Mouse (Mus musculus): ENCODE measurements around the gene Adam11. TPM values are rescaled to one million over a fixed set of nuclear protein-coding genes. Genes with fewer than 3 reads are reported as not detected.

Gene Adam11
- polyA plus RNA-seq, 1 experiment = 0.41 TPM

GRCm38 (mm10) chr11:102740634-102741033 is 20.6 kb upstream of the Adam11 start:
- no peaks in the 10 kb centered on the region for H3K79me3 ChIP-seq (ENCODE audit: low read depth)
- H3K79me2 ChIP-seq (ENCODE audit: control insufficient read depth, insufficient read depth) = no peaks in the 10 kb centered on the region
- H3K4me3 ChIP-seq (ENCODE audit: insufficient read depth, poor library complexity, severe bottlenecking) = no peak overlapping the region
- peaks cover 9% of the 10 kb centered on the region for H3K27me3 ChIP-seq (ENCODE audit: control insufficient read depth, insufficient read depth, insufficient read length)
- H3K36me3 ChIP-seq (ENCODE audit: control insufficient read depth, insufficient read depth) = no peaks in the 10 kb centered on the region
- H3ac ChIP-seq (ENCODE audit: control insufficient read depth, insufficient read length, low read depth) = no peak overlapping the region
- TF ChIP-seq FOSL1 (IDR thresholded peaks at IDR 0.05; ENCODE audit: insufficient read depth, low read length, poor library complexity, severe bottlenecking) (no peak), MYOD1 (IDR thresholded peaks at IDR 0.05; ENCODE audit: control insufficient read depth, insufficient read length, low read depth) (no peak), USF1 (IDR thresholded peaks at IDR 0.05; ENCODE audit: low read depth) (no peak), CEBPB (IDR thresholded peaks at IDR 0.05; ENCODE audit: low read depth) (no peak), MYOG (IDR thresholded peaks at IDR 0.05; ENCODE audit: control insufficient read depth, extremely low read depth, insufficient read length) (no peak), MAX (IDR thresholded peaks at IDR 0.05) (no peak), CTCF (IDR thresholded peaks at IDR 0.05; ENCODE audit: control insufficient read depth, insufficient read depth, insufficient read length) (no peak)

- Histone ChIP-seq H3K4me3 (ENCODE audit: insufficient read depth, poor library complexity, severe bottlenecking) (no peak overlapping the region), H3K79me3 (ENCODE audit: low read depth) (no peaks in the 10 kb centered on the region), H3ac (ENCODE audit: control insufficient read depth, insufficient read length, low read depth) (no peak overlapping the region), H3K36me3 (ENCODE audit: control insufficient read depth, insufficient read depth) (no peaks in the 10 kb centered on the region), H3K27me3 (ENCODE audit: control insufficient read depth, insufficient read depth, insufficient read length) (peaks cover 9% of the 10 kb centered on the region), H3K79me2 (ENCODE audit: control insufficient read depth, insufficient read depth) (no peaks in the 10 kb centered on the region)
- TF ChIP-seq USF1 (IDR thresholded peaks at IDR 0.05; ENCODE audit: low read depth) = no peak
- no peak for TF ChIP-seq MYOD1 (IDR thresholded peaks at IDR 0.05; ENCODE audit: control insufficient read depth, insufficient read length, low read depth)
- TF ChIP-seq MAX (IDR thresholded peaks at IDR 0.05) = no peak
- no peak for TF ChIP-seq CTCF (IDR thresholded peaks at IDR 0.05; ENCODE audit: control insufficient read depth, insufficient read depth, insufficient read length)
- TF ChIP-seq FOSL1 (IDR thresholded peaks at IDR 0.05; ENCODE audit: insufficient read depth, low read length, poor library complexity, severe bottlenecking) = no peak
- TF ChIP-seq MYOG (IDR thresholded peaks at IDR 0.05; ENCODE audit: control insufficient read depth, extremely low read depth, insufficient read length) = no peak
- TF ChIP-seq CEBPB (IDR thresholded peaks at IDR 0.05; ENCODE audit: low read depth) = no peak
Measured at GRCm38 (mm10) chr11:102741129-102741950, 19.9 kb upstream of the Adam11 start.

- H3K79me2 ChIP-seq (ENCODE audit: control insufficient read depth, insufficient read depth) = no peaks in the 10 kb centered on the region
- peaks cover 9% of the 10 kb centered on the region for H3K27me3 ChIP-seq (ENCODE audit: control insufficient read depth, insufficient read depth, insufficient read length)
- TF ChIP-seq MAX (IDR thresholded peaks at IDR 0.05) (no peak), USF1 (IDR thresholded peaks at IDR 0.05; ENCODE audit: low read depth) (no peak), FOSL1 (IDR thresholded peaks at IDR 0.05; ENCODE audit: insufficient read depth, low read length, poor library complexity, severe bottlenecking) (no peak)
- no peaks in the 10 kb centered on the region for H3K79me3 ChIP-seq (ENCODE audit: low read depth)
- no peaks in the 10 kb centered on the region for H3K36me3 ChIP-seq (ENCODE audit: control insufficient read depth, insufficient read depth)
- no peak overlapping the region for H3ac ChIP-seq (ENCODE audit: control insufficient read depth, insufficient read length, low read depth)
- no peak overlapping the region for H3K4me3 ChIP-seq (ENCODE audit: insufficient read depth, poor library complexity, severe bottlenecking)
Measured at GRCm38 (mm10) chr11:102742066-102742465, 19.2 kb upstream of the Adam11 start.

- Histone ChIP-seq H3ac (ENCODE audit: control insufficient read depth, insufficient read length, low read depth) (no peak overlapping the region), H3K79me2 (ENCODE audit: control insufficient read depth, insufficient read depth) (no peaks in the 10 kb centered on the region), H3K4me3 (ENCODE audit: insufficient read depth, poor library complexity, severe bottlenecking) (no peak overlapping the region), H3K36me3 (ENCODE audit: control insufficient read depth, insufficient read depth) (no peaks in the 10 kb centered on the region), H3K79me3 (ENCODE audit: low read depth) (no peaks in the 10 kb centered on the region), H3K27me3 (ENCODE audit: control insufficient read depth, insufficient read depth, insufficient read length) (peaks cover 9% of the 10 kb centered on the region)
- no peak for TF ChIP-seq MAX (IDR thresholded peaks at IDR 0.05)
- TF ChIP-seq FOSL1 (IDR thresholded peaks at IDR 0.05; ENCODE audit: insufficient read depth, low read length, poor library complexity, severe bottlenecking) = no peak
- TF ChIP-seq CTCF (IDR thresholded peaks at IDR 0.05; ENCODE audit: control insufficient read depth, insufficient read depth, insufficient read length) = no peak
- TF ChIP-seq MYOD1 (IDR thresholded peaks at IDR 0.05; ENCODE audit: control insufficient read depth, insufficient read length, low read depth) = no peak
Measured at GRCm38 (mm10) chr11:102742843-102743242, 18.4 kb upstream of the Adam11 start.

GRCm38 (mm10) chr11:102744746-102745145 is 16.5 kb upstream of the Adam11 start:
- Histone ChIP-seq H3K27me3 (ENCODE audit: control insufficient read depth, insufficient read depth, insufficient read length) (peaks cover 9% of the 10 kb centered on the region), H3ac (ENCODE audit: control insufficient read depth, insufficient read length, low read depth) (no peak overlapping the region), H3K4me3 (ENCODE audit: insufficient read depth, poor library complexity, severe bottlenecking) (no peak overlapping the region), H3K36me3 (ENCODE audit: control insufficient read depth, insufficient read depth) (no peaks in the 10 kb centered on the region), H3K79me2 (ENCODE audit: control insufficient read depth, insufficient read depth) (no peaks in the 10 kb centered on the region), H3K79me3 (ENCODE audit: low read depth) (no peaks in the 10 kb centered on the region)
- no peak for TF ChIP-seq MYOD1 (IDR thresholded peaks at IDR 0.05; ENCODE audit: control insufficient read depth, insufficient read length, low read depth)
- no peak for TF ChIP-seq CEBPB (IDR thresholded peaks at IDR 0.05; ENCODE audit: low read depth)
- TF ChIP-seq FOSL1 (IDR thresholded peaks at IDR 0.05; ENCODE audit: insufficient read depth, low read length, poor library complexity, severe bottlenecking) = no peak
- TF ChIP-seq MAX (IDR thresholded peaks at IDR 0.05) = no peak
- no peak for TF ChIP-seq USF1 (IDR thresholded peaks at IDR 0.05; ENCODE audit: low read depth)
- no peak for TF ChIP-seq MYOG (IDR thresholded peaks at IDR 0.05; ENCODE audit: control insufficient read depth, extremely low read depth, insufficient read length)
- no peak for TF ChIP-seq CTCF (IDR thresholded peaks at IDR 0.05; ENCODE audit: control insufficient read depth, insufficient read depth, insufficient read length)

- no peak overlapping the region for H3ac ChIP-seq (ENCODE audit: control insufficient read depth, insufficient read length, low read depth)
- no peaks in the 10 kb centered on the region for H3K79me2 ChIP-seq (ENCODE audit: control insufficient read depth, insufficient read depth)
- TF ChIP-seq MYOD1 (IDR thresholded peaks at IDR 0.05; ENCODE audit: control insufficient read depth, insufficient read length, low read depth) (no peak), MAX (IDR thresholded peaks at IDR 0.05) (no peak), CTCF (IDR thresholded peaks at IDR 0.05; ENCODE audit: control insufficient read depth, insufficient read depth, insufficient read length) (no peak), MYOG (IDR thresholded peaks at IDR 0.05; ENCODE audit: control insufficient read depth, extremely low read depth, insufficient read length) (no peak), CEBPB (IDR thresholded peaks at IDR 0.05; ENCODE audit: low read depth) (no peak), USF1 (IDR thresholded peaks at IDR 0.05; ENCODE audit: low read depth) (no peak), FOSL1 (IDR thresholded peaks at IDR 0.05; ENCODE audit: insufficient read depth, low read length, poor library complexity, severe bottlenecking) (no peak)
- H3K36me3 ChIP-seq (ENCODE audit: control insufficient read depth, insufficient read depth) = no peaks in the 10 kb centered on the region
- H3K79me3 ChIP-seq (ENCODE audit: low read depth) = no peaks in the 10 kb centered on the region
- H3K27me3 ChIP-seq (ENCODE audit: control insufficient read depth, insufficient read depth, insufficient read length) = peaks cover 9% of the 10 kb centered on the region
- H3K4me3 ChIP-seq (ENCODE audit: insufficient read depth, poor library complexity, severe bottlenecking) = no peak overlapping the region
Measured at GRCm38 (mm10) chr11:102747866-102748265, 13.4 kb upstream of the Adam11 start.

Data from C2C12 (cell line).